Mouse (Mus musculus): ENCODE results near the gene Ppfia2. TPM values are rescaled to one million over a fixed set of nuclear protein-coding genes. Genes with fewer than 3 reads are reported as not detected.

The Ppfia2 gene
- polyA plus RNA-seq (2015; fragmentation: Nextera tagmentation; extraction: Ambion mirVana), result 25.7 and 26.9 TPM in 2 replicates

GRCm38 (mm10) chr10:106469855-106470532 is at the start of gene Ppfia2:
Gene Ppfia2 (plus strand): TSS chr10:106470339.

